Mouse (Mus musculus) olfactory bulb, adult 2 months (tissue): ENCODE results near the gene Aoc1.

Source experiments
- CTCF ChIP-seq: fragments of 200-500 bp; IDR thresholded peaks from 2 replicates; pipeline ENCODE4 v1.5.1; 2012; ENCODE audit warnings: low read depth, mild to moderate bottlenecking, low read length, moderate library complexity; ENCODE audit not compliant: insufficient read depth
- POLR2A ChIP-seq: fragments of 200-500 bp; IDR thresholded peaks from 2 replicates; pipeline ENCODE4 v1.6.1; 2012; ENCODE audit warnings: mild to moderate bottlenecking, low read depth, low read length, moderate library complexity; ENCODE audit not compliant: insufficient read depth

- TF ChIP-seq CTCF (no peak), POLR2A (no peak)
These were observed 80.5 kb downstream of the Aoc1 start for GRCm38 (mm10) chr6:48953220-48953619.
